Mouse (Mus musculus): Measurements from ENCODE around the gene Flvcr1. TPM values are rescaled to one million over a fixed set of nuclear protein-coding genes. Genes with fewer than 3 reads are reported as not detected.

The Flvcr1 gene
- polyA plus RNA-seq, 1 experiment from 2014 or later, result 6.0 TPM

DNA sequence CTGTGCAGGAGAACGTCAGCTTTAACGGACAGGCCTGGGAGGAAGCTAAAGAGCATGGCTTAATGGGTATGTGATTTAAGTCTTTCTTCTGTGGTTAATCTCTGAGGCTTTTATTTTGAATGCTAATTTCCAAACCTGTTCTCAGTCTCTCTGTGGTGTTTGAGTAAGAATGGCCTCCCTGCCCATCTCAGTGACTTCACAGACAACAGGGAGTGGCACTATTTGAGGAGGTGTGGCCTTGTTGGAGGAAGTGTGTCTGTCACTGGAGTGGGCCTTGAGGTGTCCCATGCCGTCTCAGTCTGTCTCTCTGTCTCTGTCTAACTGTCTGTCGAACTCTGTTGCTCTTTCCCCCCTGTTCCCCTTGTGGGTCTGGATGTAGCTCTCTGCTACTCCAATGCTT is 39.2 kb upstream of the Flvcr1 start:
- H3K4me3 ChIP-seq (ENCODE audit: low read depth, low read length), result no peak overlapping the region
- ATAC-seq, result no peak
- DNase-seq (ENCODE audit: low spot score), result no peak
- 81% methylated on average over 4 of the region's 4 CpGs for WGBS
- no peak overlapping the region for H3K9ac ChIP-seq (ENCODE audit: low read length)
- peaks cover 9% of the 10 kb centered on the region; the same call in 1 of the 2 replicates for H3K4me1 ChIP-seq (ENCODE audit: control insufficient read depth, insufficient read depth, low read length)
- H3K27ac ChIP-seq (ENCODE audit: low read depth, low read length), result no peak overlapping the region
- H3K9me3 ChIP-seq (replicated peaks; ENCODE audit: control insufficient read depth, low read length), result no peaks in the 10 kb centered on the region
- no peaks in the 10 kb centered on the region for H3K27me3 ChIP-seq (replicated peaks; ENCODE audit: control insufficient read depth, insufficient read depth, low read length)
- H3K4me2 ChIP-seq (ENCODE audit: low read length), result no peak overlapping the region
- H3K36me3 ChIP-seq (ENCODE audit: control insufficient read depth, insufficient read depth, low read length), result peaks cover 34% of the 10 kb centered on the region; the same call in 1 of the 2 replicates

DNA sequence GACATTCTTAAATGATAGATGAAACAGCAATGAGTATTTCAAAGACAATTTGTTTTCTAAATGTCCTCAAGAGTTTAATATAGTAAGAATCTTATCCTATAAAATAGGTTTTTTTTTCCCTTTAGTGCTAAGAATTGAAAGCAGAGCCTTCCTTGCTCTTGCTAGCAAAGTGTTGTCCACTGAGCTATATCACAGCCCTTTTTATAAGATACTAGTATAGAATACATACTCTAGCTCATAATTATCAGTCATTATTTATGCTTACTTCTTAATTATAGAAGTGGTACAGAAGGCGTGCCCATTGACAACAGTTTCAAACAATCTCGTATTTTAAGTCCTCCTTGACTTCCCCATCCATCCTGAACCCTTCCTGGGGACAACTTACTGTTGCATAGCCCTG is 38.6 kb upstream of the Flvcr1 start:
- no peak overlapping the region for H3K9ac ChIP-seq (ENCODE audit: low read length)
- ATAC-seq (no peak), DNase-seq (ENCODE audit: low spot score) (no peak)
- H3K4me2 ChIP-seq (ENCODE audit: low read length), result no peak overlapping the region
- H3K4me3 ChIP-seq (ENCODE audit: low read depth, low read length), result no peak overlapping the region
- H3K9me3 ChIP-seq (replicated peaks; ENCODE audit: control insufficient read depth, low read length), result no peaks in the 10 kb centered on the region
- peaks cover 9% of the 10 kb centered on the region; the same call in 1 of the 2 replicates for H3K4me1 ChIP-seq (ENCODE audit: control insufficient read depth, insufficient read depth, low read length)
- 94% methylated on average over 2 of the region's 2 CpGs for WGBS
- H3K36me3 ChIP-seq (ENCODE audit: control insufficient read depth, insufficient read depth, low read length), result peaks cover 27% of the 10 kb centered on the region; the same call in 1 of the 2 replicates
- no peak overlapping the region for H3K27ac ChIP-seq (ENCODE audit: low read depth, low read length)
- H3K27me3 ChIP-seq (replicated peaks; ENCODE audit: control insufficient read depth, insufficient read depth, low read length), result no peaks in the 10 kb centered on the region

DNA sequence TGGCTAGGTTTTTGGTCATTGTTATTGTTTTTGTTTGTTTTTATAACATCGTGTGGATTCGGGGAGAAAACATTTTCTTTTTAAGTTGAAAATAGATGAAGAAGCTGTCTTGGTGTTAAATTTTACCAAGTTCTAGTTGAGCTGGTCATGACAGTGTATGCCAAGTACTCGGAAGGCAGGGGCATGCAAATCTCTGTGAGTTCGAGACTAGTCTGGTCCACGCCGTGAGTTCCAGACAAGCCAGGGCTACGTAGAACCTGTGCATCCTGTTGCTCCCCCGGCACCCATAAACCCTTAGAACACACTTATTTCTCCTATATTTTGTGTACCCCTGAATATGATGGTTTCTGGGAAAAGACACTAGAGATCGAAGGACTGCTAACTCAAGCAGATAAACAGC is 37.7 kb upstream of the Flvcr1 start:
- H3K27me3 ChIP-seq (replicated peaks; ENCODE audit: control insufficient read depth, insufficient read depth, low read length), result no peaks in the 10 kb centered on the region
- peaks cover 21% of the 10 kb centered on the region; the same call in 1 of the 2 replicates for H3K36me3 ChIP-seq (ENCODE audit: control insufficient read depth, insufficient read depth, low read length)
- H3K27ac ChIP-seq (ENCODE audit: low read depth, low read length), result no peak overlapping the region
- ATAC-seq, result no peak
- no peak for DNase-seq (ENCODE audit: low spot score)
- H3K4me1 ChIP-seq (ENCODE audit: control insufficient read depth, insufficient read depth, low read length), result peaks cover 9% of the 10 kb centered on the region; the same call in 1 of the 2 replicates
- peak overlapping the region; percentile 71; the same call in 1 of the 2 replicates for H3K9ac ChIP-seq (ENCODE audit: low read length)
- H3K4me3 ChIP-seq (ENCODE audit: low read depth, low read length), result peak overlapping the region; percentile 74
- H3K9me3 ChIP-seq (replicated peaks; ENCODE audit: control insufficient read depth, low read length), result no peaks in the 10 kb centered on the region
- WGBS, result 65% methylated on average over 9 of the region's 9 CpGs
- peak overlapping the region; percentile 79 for H3K4me2 ChIP-seq (ENCODE audit: low read length)

GRCm38 (mm10) chr1:191062781-191063485 is 37.0 kb upstream of the Flvcr1 start, which contains the start of the genes Tatdn3 and Nsl1:
Gene Tatdn3 (minus strand): TSS chr1:191062932.
Gene Nsl1 (plus strand): TSS chr1:191063012.
- peaks cover 14% of the 10 kb centered on the region; the same call in 1 of the 2 replicates for H3K36me3 ChIP-seq (ENCODE audit: control insufficient read depth, insufficient read depth, low read length)
- peaks cover 9% of the 10 kb centered on the region; the same call in 1 of the 2 replicates for H3K4me1 ChIP-seq (ENCODE audit: control insufficient read depth, insufficient read depth, low read length)
- no peaks in the 10 kb centered on the region for H3K9me3 ChIP-seq (replicated peaks; ENCODE audit: control insufficient read depth, low read length)
- peak within 1 kb of the TSS; percentile 48; the same call in 1 of the 2 replicates for H3K27ac ChIP-seq (ENCODE audit: low read depth, low read length)
- WGBS, result under 1% methylated on average over 56 of the region's 56 CpGs
- H3K4me3 ChIP-seq (ENCODE audit: low read depth, low read length), result peak within 1 kb of the TSS; percentile 74
- peak; percentile 91 for DNase-seq (ENCODE audit: low spot score)
- peak; percentile 96 for ATAC-seq
- H3K9ac ChIP-seq (ENCODE audit: low read length), result peak within 1 kb of the TSS; percentile 71
- no peaks in the 10 kb centered on the region for H3K27me3 ChIP-seq (replicated peaks; ENCODE audit: control insufficient read depth, insufficient read depth, low read length)
- peak within 1 kb of the TSS; percentile 79 for H3K4me2 ChIP-seq (ENCODE audit: low read length)

DNA sequence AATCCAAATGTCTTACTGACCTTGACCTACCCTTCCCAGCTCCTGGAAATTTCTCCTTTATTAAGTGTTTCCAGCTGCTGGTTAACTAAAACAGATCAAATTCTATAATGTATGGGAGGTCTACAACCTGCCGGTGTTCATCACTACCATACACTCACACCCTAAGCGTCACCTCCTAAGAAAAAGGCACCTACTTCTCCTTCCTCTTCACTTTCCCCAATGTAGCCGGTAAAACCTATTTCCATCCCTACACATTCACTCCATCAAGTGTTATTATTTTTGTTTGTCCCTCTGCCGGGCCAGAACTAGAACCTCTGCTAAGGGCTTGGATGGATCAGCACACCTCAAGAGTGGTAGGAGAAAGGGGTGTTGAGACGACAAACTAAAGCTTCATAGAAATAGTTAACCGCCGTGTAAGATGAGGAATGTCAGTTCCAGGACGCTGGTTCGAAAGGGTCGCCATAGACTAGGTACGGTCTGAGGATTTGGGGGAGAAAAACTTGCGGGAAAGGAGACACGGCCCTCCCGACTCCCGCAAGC is 36.4 kb upstream of the Flvcr1 start:
- Histone ChIP-seq H3K9me3 (replicated peaks; ENCODE audit: control insufficient read depth, low read length) (no peaks in the 10 kb centered on the region), H3K9ac (ENCODE audit: low read length) (peak overlapping the region; percentile 69), H3K4me3 (ENCODE audit: low read depth, low read length) (peak overlapping the region; percentile 74), H3K36me3 (ENCODE audit: control insufficient read depth, insufficient read depth, low read length) (peaks cover 10% of the 10 kb centered on the region; the same call in 1 of the 2 replicates), H3K27me3 (replicated peaks; ENCODE audit: control insufficient read depth, insufficient read depth, low read length) (no peaks in the 10 kb centered on the region), H3K4me1 (ENCODE audit: control insufficient read depth, insufficient read depth, low read length) (peaks cover 9% of the 10 kb centered on the region; the same call in 1 of the 2 replicates), H3K27ac (ENCODE audit: low read depth, low read length) (no peak overlapping the region), H3K4me2 (ENCODE audit: low read length) (peak overlapping the region; percentile 56)
- ATAC-seq (no peak; the same call in 1 of the 2 replicates), DNase-seq (ENCODE audit: low spot score) (no peak)
- 7% methylated on average over 15 of the region's 15 CpGs for WGBS

DNA sequence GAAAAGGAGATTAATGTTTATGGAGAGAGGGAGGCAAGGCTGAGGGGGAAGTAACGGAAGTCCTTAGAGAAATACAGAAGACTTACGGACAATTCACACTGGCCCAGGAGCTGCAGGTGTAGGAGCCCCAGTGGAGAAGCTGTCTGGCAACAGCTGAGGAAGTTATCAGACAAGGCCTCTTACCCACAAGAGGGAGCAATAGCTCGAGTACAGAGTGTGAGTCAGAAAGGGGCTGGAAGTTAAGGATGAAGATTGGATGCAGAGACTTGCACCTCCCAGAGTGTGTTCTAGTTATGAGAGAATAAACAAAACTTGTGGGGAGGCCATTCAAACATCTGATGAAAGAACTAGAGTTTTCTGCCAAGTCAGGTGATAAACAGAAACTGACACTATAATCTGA is 31.5 kb upstream of the Flvcr1 start:
- H3K4me1 ChIP-seq (ENCODE audit: control insufficient read depth, insufficient read depth, low read length), result no peaks in the 10 kb centered on the region
- H3K4me3 ChIP-seq (ENCODE audit: low read depth, low read length), result no peak overlapping the region
- H3K9ac ChIP-seq (ENCODE audit: low read length), result no peak overlapping the region
- no peak overlapping the region for H3K27ac ChIP-seq (ENCODE audit: low read depth, low read length)
- WGBS, result 68% methylated on average over 3 of the region's 3 CpGs
- no peak for DNase-seq (ENCODE audit: low spot score)
- no peaks in the 10 kb centered on the region for H3K9me3 ChIP-seq (replicated peaks; ENCODE audit: control insufficient read depth, low read length)
- ATAC-seq, result no peak
- H3K27me3 ChIP-seq (replicated peaks; ENCODE audit: control insufficient read depth, insufficient read depth, low read length), result no peaks in the 10 kb centered on the region
- no peak overlapping the region for H3K4me2 ChIP-seq (ENCODE audit: low read length)
- H3K36me3 ChIP-seq (ENCODE audit: control insufficient read depth, insufficient read depth, low read length), result no peaks in the 10 kb centered on the region

DNA sequence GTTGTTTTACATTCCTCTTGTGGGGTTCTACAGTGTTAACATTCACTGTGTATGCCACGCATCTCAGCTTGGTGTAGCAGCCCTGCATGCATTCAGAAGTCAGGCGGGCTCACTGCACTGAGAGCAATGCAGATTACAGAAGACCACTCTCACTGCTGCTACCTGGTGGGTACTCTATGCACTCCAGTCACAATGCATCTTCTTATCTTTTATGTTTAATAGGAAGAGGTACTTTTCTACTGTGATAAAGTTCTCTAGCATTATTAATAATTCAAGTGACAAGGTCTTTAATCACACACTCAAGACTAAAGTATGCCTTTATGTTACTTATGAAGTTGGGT is 29.5 kb upstream of the Flvcr1 start:
- no peak for DNase-seq (ENCODE audit: low spot score)
- no peaks in the 10 kb centered on the region for H3K9me3 ChIP-seq (replicated peaks; ENCODE audit: control insufficient read depth, low read length)
- WGBS, result 58% methylated on average over 2 of the region's 2 CpGs

DNA sequence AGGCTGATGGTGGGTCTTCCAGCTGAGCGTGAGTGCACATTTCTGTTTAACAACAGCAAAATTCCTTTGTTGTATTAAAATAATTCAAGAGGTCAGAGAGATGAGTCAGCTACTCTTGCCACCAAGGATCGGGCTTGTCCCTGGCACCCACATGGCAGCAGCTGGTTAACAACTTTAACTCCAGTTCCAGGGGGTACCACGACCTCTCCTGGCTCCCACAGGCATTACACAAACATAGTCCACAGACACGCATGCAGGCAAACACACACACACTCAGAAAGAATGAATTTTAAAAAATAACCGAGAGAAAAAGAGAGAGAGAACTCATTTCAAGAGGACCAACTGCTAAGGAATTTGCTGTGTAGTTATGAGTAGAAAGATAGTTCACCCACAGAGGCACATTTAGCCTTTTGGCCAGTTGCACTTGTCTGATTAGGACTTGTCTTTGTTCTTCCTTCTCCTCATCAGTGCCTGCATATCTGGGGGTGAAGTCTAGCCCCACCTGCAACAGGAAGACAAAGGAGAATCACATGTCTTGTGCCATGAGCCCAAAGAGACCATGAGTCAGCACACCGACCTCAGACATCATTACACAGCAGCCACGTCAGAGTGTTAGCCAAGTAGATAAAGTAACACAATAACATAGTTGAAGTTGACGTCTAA is 29.0 kb upstream of the Flvcr1 start:
- no peaks in the 10 kb centered on the region for H3K36me3 ChIP-seq (ENCODE audit: control insufficient read depth, insufficient read depth, low read length)
- no peaks in the 10 kb centered on the region for H3K9me3 ChIP-seq (replicated peaks; ENCODE audit: control insufficient read depth, low read length)
- no peak overlapping the region for H3K9ac ChIP-seq (ENCODE audit: low read length)
- H3K4me2 ChIP-seq (ENCODE audit: low read length), result no peak overlapping the region
- no peak overlapping the region for H3K27ac ChIP-seq (ENCODE audit: low read depth, low read length)
- no peak overlapping the region for H3K4me3 ChIP-seq (ENCODE audit: low read depth, low read length)
- WGBS, result 74% methylated on average over 8 of the region's 8 CpGs
- no peaks in the 10 kb centered on the region for H3K27me3 ChIP-seq (replicated peaks; ENCODE audit: control insufficient read depth, insufficient read depth, low read length)
- no peaks in the 10 kb centered on the region for H3K4me1 ChIP-seq (ENCODE audit: control insufficient read depth, insufficient read depth, low read length)
- DNase-seq (ENCODE audit: low spot score) (no peak), ATAC-seq (no peak)

More for the DNA sequence above, 29.5 kb upstream of the Flvcr1 start:
- no peak overlapping the region for H3K4me2 ChIP-seq (ENCODE audit: low read length)
- no peak overlapping the region for H3K9ac ChIP-seq (ENCODE audit: low read length)
- H3K4me1 ChIP-seq (ENCODE audit: control insufficient read depth, insufficient read depth, low read length), result no peaks in the 10 kb centered on the region
- H3K27me3 ChIP-seq (replicated peaks; ENCODE audit: control insufficient read depth, insufficient read depth, low read length), result no peaks in the 10 kb centered on the region
- no peaks in the 10 kb centered on the region for H3K36me3 ChIP-seq (ENCODE audit: control insufficient read depth, insufficient read depth, low read length)
- H3K27ac ChIP-seq (ENCODE audit: low read depth, low read length), result no peak overlapping the region
- no peak for ATAC-seq
- H3K4me3 ChIP-seq (ENCODE audit: low read depth, low read length), result no peak overlapping the region
